Mouse (Mus musculus) stomach, embryonic 16.5 days (tissue): ENCODE measurements around the gene Phb2. TPM values are rescaled to one million over a fixed set of nuclear protein-coding genes. Genes with fewer than 3 reads are reported as not detected.
A peak's percentile ranks its signal among the peaks of the same experiment; 100 is the strongest.

ENCODE experiments used
- ATAC-seq: fragments of 200-750 bp; cut with Nextera tagmentation; 2 replicates; pipeline ENCODE4 v1.8.0; 2017; ENCODE audit warnings: moderate number of reproducible peaks, moderate TSS enrichment; ENCODE audit not compliant: insufficient read depth, low FRiP score
- H3K27ac ChIP-seq: fragments of 300-500 bp; sonication (generic); 2 replicates; pipeline ENCODE4 v1.5.1; 2014; ENCODE audit warnings: low read length
- H3K27me3 ChIP-seq: fragments of 300-500 bp; sonication (generic); 2 replicates; pipeline ENCODE4 v1.6.1; 2014; ENCODE audit warnings: low read length, control low read depth, mixed read lengths; ENCODE audit not compliant: control insufficient read depth, insufficient read depth
- H3K36me3 ChIP-seq: fragments of 300-500 bp; sonication (generic); 2 replicates; pipeline ENCODE4 v1.6.1; 2014; ENCODE audit warnings: low read length; ENCODE audit not compliant: control insufficient read depth, insufficient read depth
- H3K4me1 ChIP-seq: fragments of 300-500 bp; sonication (generic); 2 replicates; pipeline ENCODE4 v1.6.1; 2014; ENCODE audit warnings: low read length, control low read depth, mixed read lengths; ENCODE audit not compliant: control insufficient read depth, insufficient read depth
- H3K4me2 ChIP-seq: fragments of 300-500 bp; sonication (generic); 2 replicates; pipeline ENCODE4 v1.6.1; 2014; ENCODE audit warnings: low read depth, low read length, mixed read lengths
- H3K4me3 ChIP-seq: fragments of 300-500 bp; sonication (generic); replicated peaks from 2 replicates; pipeline ENCODE4 v1.5.1; 2014; ENCODE audit warnings: mild to moderate bottlenecking, low read length
- H3K9ac ChIP-seq: fragments of 300-500 bp; sonication (generic); 2 replicates; pipeline ENCODE4 v1.6.1; 2014; ENCODE audit warnings: low read length
- H3K9me3 ChIP-seq: fragments of 300-500 bp; sonication (generic); replicated peaks from 2 replicates; pipeline ENCODE4 v1.6.1; 2016; ENCODE audit warnings: low read length, control low read depth; ENCODE audit not compliant: control insufficient read depth
- WGBS: fragments of 180-500 bp; shearing (Covaris S2); extraction: QIAGEN DNeasy Blood & Tissue Kit; methylation state at CpG from one replicate; pipeline ENCODE4 v1.1.7; 2014; 5-methylcytosine and 5-hydroxymethylcytosine counted together
- polyA plus RNA-seq: library from polyadenylated mRNA; unstranded; fragments of >200 nt; fragmentation: Nextera tagmentation; extraction: Ambion mirVana; gene quantifications from 2 replicates; pipeline ENCODE4 v1.2.1, GENCODE M21; 2015

Gene Phb2
- polyA plus RNA-seq, result 282 and 303 TPM in 2 replicates

GRCm38 (mm10) chr6:124711824-124712782 lies at the start of gene Phb2, which contains the start of gene Emg1:
Gene Phb2 (plus strand): TSS chr6:124712336.
Gene Emg1 (minus strand): TSS chr6:124712178.
- Histone ChIP-seq H3K4me1 (peaks cover 26% of the 10 kb centered on the region), H3K27ac (peak within 1 kb of the TSS; percentile 89), H3K9me3 (no peaks in the 10 kb centered on the region), H3K9ac (peak within 1 kb of the TSS; percentile 89), H3K4me3 (peak within 1 kb of the TSS; percentile 93), H3K4me2 (peak within 1 kb of the TSS; percentile 93), H3K27me3 (no peaks in the 10 kb centered on the region), H3K36me3 (peaks cover 22% of the 10 kb centered on the region)
- WGBS, result under 1% methylated on average over 76 of the region's 76 CpGs
- ATAC-seq, result peak; percentile 98

- Histone ChIP-seq H3K9me3 (no peaks in the 10 kb centered on the region), H3K9ac (peak within 1 kb of the TSS; percentile 83), H3K27me3 (no peaks in the 10 kb centered on the region), H3K27ac (peak within 1 kb of the TSS; percentile 87), H3K4me3 (peak within 1 kb of the TSS; percentile 83), H3K4me2 (peak within 1 kb of the TSS; percentile 88), H3K4me1 (peaks cover 7% of the 10 kb centered on the region), H3K36me3 (no peaks in the 10 kb centered on the region)
- under 1% methylated on average over 64 of the region's 87 CpGs for WGBS
- ATAC-seq, result peak; percentile 98
Measured at GRCm38 (mm10) chr6:124662477-124663423, 49.4 kb upstream of the Phb2 start, which contains the start of gene Lpcat3. Gene Lpcat3 (plus strand): TSS chr6:124663027.

- peak overlapping the region; percentile 83 for H3K4me3 ChIP-seq
- no peak for ATAC-seq
- H3K27me3 ChIP-seq, result no peaks in the 10 kb centered on the region
- peak overlapping the region; percentile 28 for H3K27ac ChIP-seq
- WGBS, result 12% methylated on average over 13 of the region's 13 CpGs
- no peaks in the 10 kb centered on the region for H3K36me3 ChIP-seq
- peak overlapping the region; percentile 88 for H3K4me2 ChIP-seq
- H3K4me1 ChIP-seq, result peaks cover 7% of the 10 kb centered on the region
- peak overlapping the region; percentile 83 for H3K9ac ChIP-seq
- no peaks in the 10 kb centered on the region for H3K9me3 ChIP-seq
Measured at GRCm38 (mm10) chr6:124663424-124663795, 48.7 kb upstream of the Phb2 start.

GRCm38 (mm10) chr6:124664256-124664655 lies 47.9 kb upstream of the Phb2 start:
- no peaks in the 10 kb centered on the region for H3K36me3 ChIP-seq
- peaks cover 7% of the 10 kb centered on the region for H3K4me1 ChIP-seq
- no peaks in the 10 kb centered on the region for H3K9me3 ChIP-seq
- H3K9ac ChIP-seq, result no peak overlapping the region
- ATAC-seq, result no peak
- no peaks in the 10 kb centered on the region for H3K27me3 ChIP-seq
- H3K4me3 ChIP-seq, result peak overlapping the region; percentile 83
- 72% methylated on average over 7 of the region's 7 CpGs for WGBS
- H3K4me2 ChIP-seq, result peak overlapping the region; percentile 88
- no peak overlapping the region for H3K27ac ChIP-seq

- WGBS, result 94% methylated on average over 10 of the region's 10 CpGs
- H3K4me1 ChIP-seq, result peaks cover 7% of the 10 kb centered on the region
- ATAC-seq, result no peak
- H3K9me3 ChIP-seq, result no peaks in the 10 kb centered on the region
- H3K9ac ChIP-seq, result no peak overlapping the region
- H3K27ac ChIP-seq, result no peak overlapping the region
- H3K4me3 ChIP-seq, result no peak overlapping the region
- no peak overlapping the region for H3K4me2 ChIP-seq
- no peaks in the 10 kb centered on the region for H3K27me3 ChIP-seq
- no peaks in the 10 kb centered on the region for H3K36me3 ChIP-seq
Measured at GRCm38 (mm10) chr6:124665011-124665410, 47.1 kb upstream of the Phb2 start.

GRCm38 (mm10) chr6:124669234-124669859 lies 42.8 kb upstream of the Phb2 start:
- H3K9ac ChIP-seq, result no peak overlapping the region
- no peaks in the 10 kb centered on the region for H3K9me3 ChIP-seq
- H3K4me1 ChIP-seq, result peaks cover 4% of the 10 kb centered on the region; the same call in 1 of the 2 replicates
- H3K4me3 ChIP-seq, result no peak overlapping the region
- H3K27ac ChIP-seq, result no peak overlapping the region
- WGBS, result 84% methylated on average over 11 of the region's 11 CpGs
- no peaks in the 10 kb centered on the region for H3K27me3 ChIP-seq
- H3K36me3 ChIP-seq, result 0 out of 2 replicates have a peak, but pooled peaks cover 3% of the 10 kb centered on the region
- ATAC-seq, result no peak
- H3K4me2 ChIP-seq, result no peak overlapping the region

GRCm38 (mm10) chr6:124670281-124670900 lies 41.7 kb upstream of the Phb2 start:
- Histone ChIP-seq H3K27ac (no peak overlapping the region), H3K36me3 (0 out of 2 replicates have a peak, but pooled peaks cover 4% of the 10 kb centered on the region), H3K9ac (no peak overlapping the region), H3K4me2 (no peak overlapping the region), H3K4me3 (no peak overlapping the region), H3K4me1 (peaks cover 4% of the 10 kb centered on the region; the same call in 1 of the 2 replicates), H3K27me3 (no peaks in the 10 kb centered on the region), H3K9me3 (no peaks in the 10 kb centered on the region)
- WGBS, result 81% methylated on average over 7 of the region's 7 CpGs
- ATAC-seq, result no peak

GRCm38 (mm10) chr6:124672100-124672499 lies 40.0 kb upstream of the Phb2 start:
- Histone ChIP-seq H3K4me1 (peaks cover 4% of the 10 kb centered on the region; the same call in 1 of the 2 replicates), H3K9me3 (no peaks in the 10 kb centered on the region), H3K27me3 (no peaks in the 10 kb centered on the region), H3K4me3 (no peak overlapping the region), H3K4me2 (no peak overlapping the region), H3K36me3 (0 out of 2 replicates have a peak, but pooled peaks cover 4% of the 10 kb centered on the region), H3K9ac (no peak overlapping the region), H3K27ac (no peak overlapping the region)
- 51% methylated on average over 6 of the region's 6 CpGs for WGBS
- no peak for ATAC-seq
